Mouse (Mus musculus) CD4-positive, CD25-positive, alpha-beta regulatory T cell, adult 2 months (primary cell): ENCODE measurements around the gene Nup214.

Experiments used
- DNase-seq: peaks from one replicate; pipeline ENCODE4 v3.0.0-alpha.2; 2012; ENCODE audit warnings: low read depth, low spot score

Nup214 gene

DNA sequence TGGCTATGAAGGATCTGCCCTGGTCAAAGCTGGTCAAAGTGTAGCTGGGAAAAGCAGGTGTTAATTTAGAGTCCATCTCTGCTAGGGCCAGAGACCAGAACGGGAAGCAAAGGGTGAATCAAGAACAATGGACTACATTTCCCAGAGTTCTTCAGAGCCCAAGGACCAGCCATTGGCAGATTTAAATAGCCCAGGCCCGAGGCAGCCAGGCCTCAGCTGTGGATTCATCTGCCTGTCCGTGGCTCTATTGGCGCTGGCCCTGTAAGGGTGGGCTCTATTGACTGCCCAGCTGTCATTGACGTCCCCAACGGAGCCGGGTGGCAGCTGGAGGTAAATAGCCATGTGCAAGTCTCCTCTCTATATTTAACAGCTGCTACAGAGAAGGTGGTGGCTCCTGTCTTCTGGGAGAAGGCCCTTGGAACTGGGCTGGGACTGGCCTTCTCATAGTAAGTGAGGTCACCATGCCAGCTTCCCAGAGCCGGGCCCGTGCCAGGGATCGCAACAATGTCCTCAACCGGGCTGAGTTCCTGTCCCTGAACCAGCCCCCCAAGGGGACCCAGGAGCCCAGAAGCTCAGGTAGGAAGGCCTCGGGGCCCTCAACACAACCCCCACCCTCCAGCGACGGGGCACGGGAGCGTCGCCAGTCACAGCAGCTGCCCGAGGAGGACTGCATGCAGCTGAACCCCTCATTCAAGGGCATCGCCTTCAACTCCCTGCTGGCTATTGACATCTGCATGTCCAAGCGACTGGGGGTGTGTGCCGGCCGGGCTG, 121.3 kb downstream of the Nup214 start, which contains the start of gene Plpp7:
TSS of gene Plpp7 (plus strand) at position 178 of the 771 bp plus-strand sequence.
- no peak for DNase-seq

GRCm38 (mm10) chr2:32096122-32096420, 121.8 kb downstream of the Nup214 start:
- DNase-seq, result no peak

DNA sequence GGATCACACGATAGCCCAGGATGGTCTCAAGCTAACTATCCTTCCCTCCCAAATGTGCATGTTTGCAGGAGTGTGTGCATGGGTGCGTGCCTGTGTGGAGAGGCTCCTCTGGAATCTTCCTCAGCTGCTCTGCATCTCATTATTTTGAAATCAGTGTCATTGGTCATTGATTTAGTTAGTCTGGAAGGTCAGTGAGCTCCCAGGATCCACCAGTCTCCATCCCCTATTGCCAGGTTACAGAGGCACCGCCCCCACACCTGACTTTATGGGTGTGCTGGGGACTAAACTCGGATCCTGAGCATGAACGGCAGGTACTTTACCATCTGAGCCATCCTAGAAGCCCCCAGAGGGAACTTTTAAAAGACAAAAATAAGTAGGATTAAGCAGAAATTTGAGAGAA, 128.7 kb downstream of the Nup214 start:
- DNase-seq, result no peak

DNA sequence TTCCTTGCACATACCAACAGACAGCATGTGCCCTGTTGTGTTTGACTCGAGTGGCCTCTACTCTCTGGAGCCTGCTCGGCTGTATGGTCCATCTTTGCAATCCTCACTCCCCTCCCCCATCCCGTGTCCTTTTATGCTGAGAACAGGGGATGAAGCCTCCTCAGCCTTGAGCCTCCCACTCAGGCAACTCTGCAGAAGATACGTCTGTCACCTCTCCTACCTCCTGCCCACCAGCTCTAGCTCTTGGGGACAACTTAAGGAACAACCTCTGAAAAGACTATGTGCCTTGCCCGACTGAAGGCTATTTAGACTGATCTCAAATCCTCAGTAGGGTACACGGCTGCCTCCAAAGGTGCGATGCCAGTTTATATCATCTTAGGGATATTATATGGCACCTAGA, 129.3 kb downstream of the Nup214 start:
- no peak for DNase-seq
